Mouse (Mus musculus) olfactory bulb, adult 2 months (tissue): ENCODE measurements around the gene Bag3.

Source experiments
- CTCF ChIP-seq: fragments of 200-500 bp; IDR thresholded peaks from 2 replicates; pipeline ENCODE4 v1.5.1; 2012; ENCODE audit warnings: low read depth, mild to moderate bottlenecking, low read length, moderate library complexity; ENCODE audit not compliant: insufficient read depth
- POLR2A ChIP-seq: fragments of 200-500 bp; IDR thresholded peaks from 2 replicates; pipeline ENCODE4 v1.6.1; 2012; ENCODE audit warnings: mild to moderate bottlenecking, low read depth, low read length, moderate library complexity; ENCODE audit not compliant: insufficient read depth

GRCm38 (mm10) chr7:128555141-128555750 is 31.8 kb downstream of the Bag3 start:
- TF ChIP-seq POLR2A = no peak
- no peak for TF ChIP-seq CTCF
